Mouse (Mus musculus) megakaryocyte, embryonic 14.5 days (primary cell): ENCODE measurements around the gene Capn1. TPM values are rescaled to one million over a fixed set of nuclear protein-coding genes. Genes with fewer than 3 reads are reported as not detected.

ENCODE experiments used
- H3K27me3 ChIP-seq: replicated peaks from 2 replicates; pipeline ENCODE3; 2012; ENCODE audit warnings: inconsistent platforms
- H3K36me3 ChIP-seq: replicated peaks from 2 replicates; pipeline ENCODE3; 2012; ENCODE audit warnings: low read length, inconsistent platforms, mixed read lengths
- H3K4me1 ChIP-seq: 2 replicates; pipeline ENCODE4 v1.6.1; 2012; ENCODE audit warnings: inconsistent platforms
- H3K4me3 ChIP-seq: replicated peaks from 2 replicates; pipeline ENCODE3; 2012; ENCODE audit warnings: moderate library complexity, mild to moderate bottlenecking, inconsistent platforms
- H3K9me3 ChIP-seq: 2 replicates; pipeline ENCODE4 v1.6.1; 2012; ENCODE audit warnings: inconsistent platforms
- FLI1 ChIP-seq: IDR thresholded peaks from 2 replicates; pipeline ENCODE4 v1.6.1; 2012; ENCODE audit warnings: low read length, inconsistent platforms, mixed read lengths
- GATA1 ChIP-seq: IDR thresholded peaks from 3 replicates; pipeline ENCODE4 v1.6.1; 2012; ENCODE audit warnings: mixed read lengths, low read length, inconsistent platforms, borderline replicate concordance
- polyA plus RNA-seq: library from polyadenylated mRNA; stranded (reverse); fragments of >175 nt; gene quantifications from 2 replicates; pipeline ENCODE4 v1.2.3, GENCODE M21; 2012; ENCODE audit warnings: low replicate concordance; ENCODE audit not compliant: insufficient read depth

Gene Capn1
- polyA plus RNA-seq, 1 experiment = 66.2 TPM

- no peak for TF ChIP-seq FLI1
- H3K9me3 ChIP-seq = no peaks in the 10 kb centered on the region
- peak overlapping the region; percentile 46 for H3K4me3 ChIP-seq
- H3K4me1 ChIP-seq = peaks cover 56% of the 10 kb centered on the region
- no peaks in the 10 kb centered on the region for H3K27me3 ChIP-seq
- peaks cover 96% of the 10 kb centered on the region for H3K36me3 ChIP-seq
Observed at GRCm38 (mm10) chr19:5944145-5944544, 71.6 kb downstream of the Capn1 start.

DNA sequence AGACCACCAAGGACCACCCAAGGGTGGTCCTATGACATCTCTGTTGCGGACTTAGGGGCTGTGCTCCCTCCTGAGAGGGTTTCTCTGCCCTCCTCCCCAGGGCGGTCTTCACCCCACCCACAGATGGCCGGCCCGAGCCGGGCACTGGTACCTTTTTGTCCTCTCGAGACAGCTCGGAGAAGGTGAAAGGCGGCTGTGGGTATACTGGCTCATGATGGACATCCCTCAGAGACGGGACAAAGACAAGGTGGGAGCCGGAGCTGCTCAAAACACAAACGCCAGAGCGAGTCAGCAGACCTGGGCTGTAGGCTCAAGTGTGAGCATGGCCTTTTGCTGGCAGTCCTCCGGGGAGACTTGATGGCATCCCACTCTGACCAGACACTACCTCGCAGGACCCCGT is 72.3 kb downstream of the Capn1 start:
- Histone ChIP-seq H3K4me1 (peaks cover 64% of the 10 kb centered on the region), H3K36me3 (peaks cover 89% of the 10 kb centered on the region), H3K4me3 (no peak overlapping the region), H3K27me3 (no peaks in the 10 kb centered on the region), H3K9me3 (no peaks in the 10 kb centered on the region)
- no peak for TF ChIP-seq GATA1
- TF ChIP-seq FLI1 = no peak

DNA sequence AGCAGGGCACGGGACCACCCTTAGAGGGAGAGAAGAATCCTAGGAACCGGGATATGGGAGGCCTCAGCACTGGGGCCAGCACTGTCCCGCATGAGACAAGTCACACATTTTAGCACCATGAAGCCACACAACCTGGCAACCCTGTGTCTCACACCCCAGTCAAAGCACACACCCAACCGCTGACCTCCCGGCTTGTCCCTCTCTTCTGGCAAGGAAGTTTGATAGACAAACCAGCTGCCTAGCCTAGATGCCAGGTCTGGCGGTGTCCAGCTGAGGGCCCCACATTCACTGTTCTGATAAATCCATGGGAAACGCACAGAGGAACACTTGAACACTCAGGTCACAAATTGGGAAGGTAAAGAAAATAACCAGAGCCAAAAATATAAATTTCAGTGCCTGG is 73.1 kb downstream of the Capn1 start:
- Histone ChIP-seq H3K9me3 (no peaks in the 10 kb centered on the region), H3K27me3 (no peaks in the 10 kb centered on the region), H3K36me3 (peaks cover 81% of the 10 kb centered on the region), H3K4me3 (no peak overlapping the region), H3K4me1 (peaks cover 72% of the 10 kb centered on the region)
- TF ChIP-seq GATA1 (no peak), FLI1 (no peak)

- TF ChIP-seq GATA1 = no peak
- TF ChIP-seq FLI1 = no peak
- Histone ChIP-seq H3K36me3 (peaks cover 65% of the 10 kb centered on the region), H3K4me3 (no peak overlapping the region), H3K4me1 (peaks cover 77% of the 10 kb centered on the region), H3K9me3 (no peaks in the 10 kb centered on the region), H3K27me3 (peaks cover 1% of the 10 kb centered on the region)
Observed at GRCm38 (mm10) chr19:5940656-5941055, 75.0 kb downstream of the Capn1 start.

DNA sequence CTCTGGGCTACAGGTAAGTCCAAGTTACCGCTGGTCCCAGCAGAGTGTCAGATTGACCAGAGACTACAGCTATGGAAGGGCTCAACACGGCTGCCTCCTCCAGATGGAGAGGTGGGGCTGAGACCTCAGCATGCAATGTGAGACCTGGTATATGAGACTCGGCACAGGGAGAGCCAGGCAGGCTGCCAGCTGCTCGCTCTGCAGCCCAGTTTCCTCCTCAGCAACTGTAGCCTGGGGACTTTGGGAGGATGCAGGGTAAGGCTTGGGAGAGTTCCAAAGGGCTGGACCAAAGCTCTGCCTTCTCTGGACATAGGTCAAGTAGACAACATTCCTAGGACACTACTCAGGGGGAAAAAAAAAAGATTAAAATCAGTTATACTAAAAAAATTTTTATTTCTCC is 75.5 kb downstream of the Capn1 start:
- no peak overlapping the region for H3K4me3 ChIP-seq
- TF ChIP-seq FLI1 (no peak), GATA1 (no peak)
- peaks cover 77% of the 10 kb centered on the region for H3K4me1 ChIP-seq
- no peaks in the 10 kb centered on the region for H3K9me3 ChIP-seq
- H3K27me3 ChIP-seq = peaks cover 6% of the 10 kb centered on the region
- H3K36me3 ChIP-seq = peaks cover 60% of the 10 kb centered on the region

DNA sequence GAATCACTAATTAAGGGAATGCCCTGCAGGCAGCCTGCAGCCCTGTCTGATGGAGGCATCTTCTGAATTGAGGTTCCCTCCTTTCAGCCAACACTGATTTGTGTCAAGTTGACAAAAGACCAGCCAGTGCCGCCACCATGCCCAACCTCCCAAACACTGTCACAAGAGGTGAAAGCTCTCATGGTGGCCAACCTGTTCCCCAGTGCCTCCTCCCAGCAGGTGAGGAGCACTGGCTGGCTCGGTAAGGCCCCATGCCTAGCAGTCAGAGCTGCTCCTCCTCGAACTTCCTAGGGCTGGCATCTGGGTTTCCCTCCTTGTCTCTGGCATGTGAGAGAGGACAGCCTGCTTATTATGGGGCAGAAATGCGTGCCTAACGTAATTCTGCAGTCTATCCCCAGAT is 76.0 kb downstream of the Capn1 start:
- peaks cover 77% of the 10 kb centered on the region for H3K4me1 ChIP-seq
- no peak overlapping the region for H3K4me3 ChIP-seq
- H3K9me3 ChIP-seq = no peaks in the 10 kb centered on the region
- peaks cover 55% of the 10 kb centered on the region for H3K36me3 ChIP-seq
- TF ChIP-seq GATA1 (no peak), FLI1 (no peak)
- H3K27me3 ChIP-seq = peaks cover 11% of the 10 kb centered on the region

Other genes starting within 250 kb of the Capn1 start
- 30.0 and 71.8 TPM in 2 replicates for gene Scyl1, start 244.5 kb downstream of the Capn1 start, polyA plus RNA-seq
- gene Frmd8, start 140.6 kb downstream of the Capn1 start, polyA plus RNA-seq = 28.5 and 57.6 TPM in 2 replicates
- gene Slc25a45, start 138.1 kb downstream of the Capn1 start, polyA plus RNA-seq = 3.6 and 6.9 TPM in 2 replicates
- 0.57 and 1.3 TPM in 2 replicates for gene Tigd3, start 121.7 kb downstream of the Capn1 start, polyA plus RNA-seq
- 23.0 and 44.7 TPM in 2 replicates for gene Dpf2, start 102.9 kb downstream of the Capn1 start, polyA plus RNA-seq
- 4.4 and 15.7 TPM in 2 replicates for gene Cdc42ep2, start 91.1 kb downstream of the Capn1 start, polyA plus RNA-seq
- gene Pola2, start 51.7 kb downstream of the Capn1 start, polyA plus RNA-seq = 11.0 and 14.1 TPM in 2 replicates
- gene Slc22a20, start 29.8 kb downstream of the Capn1 start, polyA plus RNA-seq = not detected in 2 replicates
- gene Syvn1, start 30.7 kb upstream of the Capn1 start, polyA plus RNA-seq = 129 and 202 TPM in 2 replicates
- 19.0 and 54.3 TPM in 2 replicates for gene Mrpl49, start 41.9 kb upstream of the Capn1 start, polyA plus RNA-seq
- gene Fau, start 41.9 kb upstream of the Capn1 start, polyA plus RNA-seq = 3,425 and 5,919 TPM in 2 replicates
- gene Znhit2, start 45.3 kb upstream of the Capn1 start, polyA plus RNA-seq = 39.7 and 64.8 TPM in 2 replicates
- gene Tm7sf2, start 52.5 kb upstream of the Capn1 start, polyA plus RNA-seq = 26.1 and 59.5 TPM in 2 replicates
- 23.5 and 35.2 TPM in 2 replicates for gene Vps51, start 61.3 kb upstream of the Capn1 start, polyA plus RNA-seq
- not detected in 2 replicates for gene Tmem262, start 64.1 kb upstream of the Capn1 start, polyA plus RNA-seq
- gene Gm28374, start 66.4 kb upstream of the Capn1 start, polyA plus RNA-seq = not detected in 2 replicates
- gene Zfpl1, start 69.1 kb upstream of the Capn1 start, polyA plus RNA-seq = 88.5 and 121 TPM in 2 replicates
- 2.6 TPM in 1 of 2 replicates, not detected in the other for gene Cdca5, start 69.1 kb upstream of the Capn1 start, polyA plus RNA-seq
- gene AC131692.1, start 78.5 kb upstream of the Capn1 start, polyA plus RNA-seq = 1.5 and 3.1 TPM in 2 replicates
- 0.30 TPM in 1 of 2 replicates, not detected in the other for gene Naaladl1, start 89.9 kb upstream of the Capn1 start, polyA plus RNA-seq
- 66.7 and 124 TPM in 2 replicates for gene Sac3d1, start 102.8 kb upstream of the Capn1 start, polyA plus RNA-seq
- gene Snx15, start 112.4 kb upstream of the Capn1 start, polyA plus RNA-seq = 138 and 337 TPM in 2 replicates
- gene Batf2, start 125.1 kb upstream of the Capn1 start, polyA plus RNA-seq = 1.7 and 3.7 TPM in 2 replicates
- 46.0 and 68.7 TPM in 2 replicates for gene Arl2, start 125.7 kb upstream of the Capn1 start, polyA plus RNA-seq
- not detected in 2 replicates for gene Majin, start 168.5 kb upstream of the Capn1 start, polyA plus RNA-seq
- not detected in 2 replicates for gene Gpha2, start 210.5 kb upstream of the Capn1 start, polyA plus RNA-seq
- gene Ppp2r5b, start 220.0 kb upstream of the Capn1 start, polyA plus RNA-seq = 26.0 and 29.6 TPM in 2 replicates
- 34.7 and 62.6 TPM in 2 replicates for gene Atg2a, start 225.8 kb upstream of the Capn1 start, polyA plus RNA-seq